Mouse (Mus musculus) lung, embryonic 14.5 days (tissue): ENCODE measurements around the gene Crebl2. TPM values are rescaled to one million over a fixed set of nuclear protein-coding genes. Genes with fewer than 3 reads are reported as not detected.

ENCODE experiments used
- ATAC-seq: fragments of 200-750 bp; cut with Nextera tagmentation; 2 replicates; pipeline ENCODE4 v1.8.0; 2017; ENCODE audit warnings: mild to moderate bottlenecking, moderate TSS enrichment, moderate library complexity; ENCODE audit not compliant: insufficient read depth
- DNase-seq: peaks from one replicate; pipeline ENCODE4 v3.0.0-alpha.2; 2015
- H3K27ac ChIP-seq: fragments of 300-500 bp; sonication (generic); 2 replicates; pipeline ENCODE4 v1.5.1; 2014; ENCODE audit warnings: low read depth, mild to moderate bottlenecking, moderate library complexity
- H3K27me3 ChIP-seq: fragments of 300-500 bp; sonication (generic); 2 replicates; pipeline ENCODE4 v1.6.1; 2014; ENCODE audit warnings: low read length, control low read depth; ENCODE audit not compliant: insufficient read depth
- H3K36me3 ChIP-seq: fragments of 300-500 bp; sonication (generic); 2 replicates; pipeline ENCODE4 v1.6.1; 2014; ENCODE audit warnings: control low read depth; ENCODE audit not compliant: insufficient read depth
- H3K4me1 ChIP-seq: fragments of 300-500 bp; sonication (generic); 2 replicates; pipeline ENCODE4 v1.6.1; 2014; ENCODE audit warnings: antibody characterized with exemption, control low read depth; ENCODE audit not compliant: insufficient read depth
- H3K4me2 ChIP-seq: fragments of 300-500 bp; sonication (generic); 2 replicates; pipeline ENCODE4 v1.6.1; 2014; ENCODE audit warnings: mild to moderate bottlenecking
- H3K4me3 ChIP-seq: fragments of 300-500 bp; sonication (generic); 2 replicates; pipeline ENCODE4 v1.5.1; 2014; ENCODE audit warnings: low read depth, low read length
- H3K9ac ChIP-seq: fragments of 300-500 bp; sonication (generic); 2 replicates; pipeline ENCODE4 v1.6.1; 2014
- H3K9me3 ChIP-seq: fragments of 300-500 bp; sonication (generic); 2 replicates; pipeline ENCODE4 v1.6.1; 2016; ENCODE audit warnings: low read depth, low read length, control low read depth
- CTCF ChIP-seq: IDR thresholded peaks from 2 replicates; pipeline ENCODE4 v1.5.1; 2016; ENCODE audit warnings: antibody characterized with exemption, low read depth
- WGBS: fragments of 180-500 bp; shearing (Covaris S2); extraction: QIAGEN DNeasy Blood & Tissue Kit; methylation state at CpG from one replicate; pipeline ENCODE4 v1.1.7; 2014; 5-methylcytosine and 5-hydroxymethylcytosine counted together
- polyA plus RNA-seq: library from polyadenylated mRNA; unstranded; fragments of >200 nt; fragmentation: Nextera tagmentation; extraction: Ambion mirVana; gene quantifications from 2 replicates; pipeline ENCODE4 v1.2.1, GENCODE M21; 2014

The Crebl2 gene
- polyA plus RNA-seq, 1 experiment from 2014 or later: 1.4 TPM

- H3K9ac ChIP-seq: peak within 1 kb of the TSS; percentile 98
- H3K27me3 ChIP-seq: no peaks in the 10 kb centered on the region
- ATAC-seq: peak; percentile 85
- peak within 1 kb of the TSS; percentile 78 for H3K4me2 ChIP-seq
- WGBS: under 1% methylated on average over 94 of the region's 108 CpGs
- peak within 1 kb of the TSS; percentile 99 for H3K27ac ChIP-seq
- H3K4me1 ChIP-seq: 0 out of 2 replicates have a peak, but pooled peaks cover 2% of the 10 kb centered on the region
- no peaks in the 10 kb centered on the region for H3K9me3 ChIP-seq
- DNase-seq: peak; percentile 98
- H3K4me3 ChIP-seq: peak within 1 kb of the TSS; percentile 67
- no peak for TF ChIP-seq CTCF
- no peaks in the 10 kb centered on the region for H3K36me3 ChIP-seq
Observed at GRCm38 (mm10) chr6:134792141-134793045, 37.6 kb upstream of the Crebl2 start, which contains the start of gene Dusp16. Gene Dusp16 (minus strand): TSS chr6:134792625.

GRCm38 (mm10) chr6:134793046-134793806 is 36.7 kb upstream of the Crebl2 start:
- H3K9ac ChIP-seq: peak overlapping the region; percentile 73
- H3K27me3 ChIP-seq: no peaks in the 10 kb centered on the region
- 0 out of 2 replicates have a peak, but pooled peaks cover 2% of the 10 kb centered on the region for H3K4me1 ChIP-seq
- H3K27ac ChIP-seq: no peak overlapping the region
- no peak; the same call in none of the 2 replicates for ATAC-seq
- no peaks in the 10 kb centered on the region for H3K9me3 ChIP-seq
- no peak for DNase-seq
- no peaks in the 10 kb centered on the region for H3K36me3 ChIP-seq
- WGBS: 41% methylated on average over 21 of the region's 21 CpGs
- no peak for TF ChIP-seq CTCF
- peak overlapping the region; percentile 78 for H3K4me2 ChIP-seq
- H3K4me3 ChIP-seq: peak overlapping the region; percentile 67

GRCm38 (mm10) chr6:134793911-134794520 is 35.9 kb upstream of the Crebl2 start:
- ATAC-seq (no peak), DNase-seq (peak; percentile 89)
- H3K9ac ChIP-seq: no peak overlapping the region
- H3K4me1 ChIP-seq: 0 out of 2 replicates have a peak, but pooled peaks cover 2% of the 10 kb centered on the region
- H3K36me3 ChIP-seq: no peaks in the 10 kb centered on the region
- WGBS: 18% methylated on average over 21 of the region's 21 CpGs
- H3K9me3 ChIP-seq: no peaks in the 10 kb centered on the region
- H3K27me3 ChIP-seq: no peaks in the 10 kb centered on the region
- H3K4me2 ChIP-seq: peak overlapping the region; percentile 36
- H3K4me3 ChIP-seq: no peak overlapping the region
- TF ChIP-seq CTCF: peak; percentile 94
- no peak overlapping the region for H3K27ac ChIP-seq

GRCm38 (mm10) chr6:134796297-134796696 is 33.7 kb upstream of the Crebl2 start:
- H3K27ac ChIP-seq: no peak overlapping the region
- WGBS: 80% methylated on average over 10 of the region's 10 CpGs
- DNase-seq (no peak), ATAC-seq (no peak)
- H3K27me3 ChIP-seq: no peaks in the 10 kb centered on the region
- H3K9me3 ChIP-seq: no peaks in the 10 kb centered on the region
- no peak overlapping the region for H3K4me2 ChIP-seq
- H3K36me3 ChIP-seq: no peaks in the 10 kb centered on the region
- H3K4me1 ChIP-seq: no peaks in the 10 kb centered on the region
- no peak for TF ChIP-seq CTCF
- H3K4me3 ChIP-seq: no peak overlapping the region
- no peak overlapping the region for H3K9ac ChIP-seq

GRCm38 (mm10) chr6:134801483-134801882 is 28.5 kb upstream of the Crebl2 start:
- Histone ChIP-seq H3K27ac (peak overlapping the region; percentile 66; the same call in 1 of the 2 replicates), H3K9ac (no peak overlapping the region), H3K4me2 (no peak overlapping the region), H3K36me3 (no peaks in the 10 kb centered on the region), H3K9me3 (no peaks in the 10 kb centered on the region), H3K27me3 (no peaks in the 10 kb centered on the region), H3K4me1 (no peaks in the 10 kb centered on the region), H3K4me3 (no peak overlapping the region)
- WGBS: 35% methylated on average over 1 of the region's 1 CpGs
- no peak for TF ChIP-seq CTCF
- ATAC-seq (no peak), DNase-seq (no peak)

GRCm38 (mm10) chr6:134802641-134803043 is 27.3 kb upstream of the Crebl2 start:
- Histone ChIP-seq H3K9me3 (no peaks in the 10 kb centered on the region), H3K4me3 (no peak overlapping the region), H3K27me3 (no peaks in the 10 kb centered on the region), H3K4me1 (no peaks in the 10 kb centered on the region), H3K27ac (peak overlapping the region; percentile 83), H3K36me3 (no peaks in the 10 kb centered on the region), H3K9ac (no peak overlapping the region), H3K4me2 (no peak overlapping the region)
- 53% methylated on average over 9 of the region's 9 CpGs for WGBS
- ATAC-seq (peak; percentile 90), DNase-seq (peak; percentile 70)
- TF ChIP-seq CTCF: no peak
